Mouse (Mus musculus) brain, embryonic 14.5 days (tissue): ENCODE data around the gene Ephb6.

Experiments
- CTCF ChIP-seq: fragments of 200-500 bp; IDR thresholded peaks from 2 replicates; pipeline ENCODE4 v1.5.1; 2012; ENCODE audit warnings: inconsistent platforms, mild to moderate bottlenecking, moderate library complexity, borderline replicate concordance; ENCODE audit not compliant: insufficient read depth, insufficient read length; ENCODE audit errors: extremely low read depth
- POLR2A ChIP-seq: fragments of 200-500 bp; IDR thresholded peaks from 2 replicates; pipeline ENCODE4 v1.6.1; 2012; ENCODE audit warnings: mild to moderate bottlenecking, inconsistent platforms, borderline replicate concordance; ENCODE audit not compliant: poor library complexity, insufficient read depth, insufficient read length, severe bottlenecking; ENCODE audit errors: extremely low read depth

GRCm38 (mm10) chr6:41637927-41638506 is 32.7 kb downstream of the Ephb6 start:
- TF ChIP-seq POLR2A, result no peak
- TF ChIP-seq CTCF, result no peak
